8 mouse cellular contexts compared by ENCODE assay signal in the genomic region with DNA sequence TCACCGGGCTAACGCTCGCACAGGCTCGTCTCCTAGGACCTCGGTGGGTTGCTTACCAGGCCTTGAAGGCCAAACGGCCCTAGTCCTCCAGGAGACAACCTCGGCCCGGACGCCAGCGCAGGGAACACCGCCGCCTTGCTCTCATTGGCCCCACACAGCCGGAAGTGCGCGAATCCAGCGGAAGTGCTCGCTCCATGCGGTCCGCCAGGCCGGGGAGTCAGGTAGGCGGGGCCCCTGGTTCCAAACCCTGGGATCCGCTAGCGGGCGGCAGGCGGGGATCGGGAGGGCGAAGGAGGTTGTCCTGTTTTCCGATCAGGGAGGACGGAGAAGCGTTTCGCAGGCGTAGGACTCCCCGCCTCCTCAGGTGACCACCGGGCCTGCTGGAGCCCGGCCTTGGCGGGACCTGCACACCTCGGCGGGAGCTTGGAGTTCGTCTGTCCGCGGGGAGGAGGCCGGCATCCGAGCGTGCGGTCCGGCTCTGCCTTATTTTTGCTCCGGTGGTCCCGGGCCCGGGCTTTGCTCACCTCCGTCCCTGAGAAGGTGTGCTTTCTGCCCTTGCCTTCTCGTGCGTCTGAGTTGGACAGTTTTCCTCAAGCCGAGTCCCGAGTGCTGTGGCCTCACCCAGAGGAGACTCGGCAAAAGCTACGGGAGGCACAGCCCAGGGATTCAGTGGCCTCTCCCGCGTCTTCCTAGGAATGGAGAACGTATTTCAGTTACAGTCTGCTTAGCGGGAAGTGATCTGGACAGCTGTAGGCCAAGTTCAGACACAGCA. TPM values are rescaled to one million over a fixed set of nuclear protein-coding genes. Genes with fewer than 3 reads are reported as not detected.
DNase-seq lines count a peak whose midpoint lies in the region; ATAC-seq lines count a peak whose summit lies in the region.

A gene (minus strand): TSS at position 150 of the 772 bp plus-strand sequence.
A gene (plus strand): TSS at position 177 of the 772 bp plus-strand sequence.

- H3K4me1 ChIP-seq in hindbrain, embryonic 16.5 days (ENCODE audit: control insufficient read depth, insufficient read depth, low read depth, low read length) = peaks cover 14% of the 10 kb centered on the region

- peak within 1 kb of the TSS; percentile 69 for H3K4me3 ChIP-seq in hindbrain, embryonic 16.5 days (ENCODE audit: low read length)
- H3K4me3 ChIP-seq in macrophage (ENCODE audit: inconsistent target) = peak within 1 kb of the TSS; percentile 89

- peak within 1 kb of the TSS; percentile 78 for H3K9ac ChIP-seq in hindbrain, embryonic 16.5 days (ENCODE audit: low read depth, low read length)

- H3K79me2 ChIP-seq in macrophage (ENCODE audit: inconsistent target) = peaks cover 31% of the 10 kb centered on the region; the same call in 1 of the 2 replicates

- no peaks in the 10 kb centered on the region for H3K27me3 ChIP-seq in hindbrain, embryonic 16.5 days (replicated peaks; ENCODE audit: control insufficient read depth, insufficient read depth, low read length)

- WGBS in hindbrain, embryonic 16.5 days = under 1% methylated on average over 50 of the region's 60 CpGs
- WGBS in macrophage (ENCODE audit: missing documents) = 2% methylated on average over 60 of the region's 60 CpGs

- H3K27ac ChIP-seq in hindbrain, embryonic 16.5 days (ENCODE audit: low read depth, low read length) = peak within 1 kb of the TSS; percentile 71
- peak within 1 kb of the TSS; percentile 48 for H3K27ac ChIP-seq in macrophage

- peak; percentile 97 for ATAC-seq in hindbrain, embryonic 16.5 days

- no peaks in the 10 kb centered on the region for H3K9me3 ChIP-seq in hindbrain, embryonic 16.5 days (ENCODE audit: control insufficient read depth, low read length)

- H3K4me2 ChIP-seq in hindbrain, embryonic 16.5 days (ENCODE audit: low read length) = peak within 1 kb of the TSS; percentile 57

- peaks cover 16% of the 10 kb centered on the region for H3K36me3 ChIP-seq in hindbrain, embryonic 16.5 days (ENCODE audit: control insufficient read depth, insufficient read depth, low read length)
- H3K36me3 ChIP-seq in macrophage (ENCODE audit: inconsistent target) = peaks cover 15% of the 10 kb centered on the region; the same call in 1 of the 2 replicates

- DNase-seq in T-cell, adult 2 months (ENCODE audit: low spot score) = peak; percentile 90
- DNase-seq in cerebellum, postnatal 36 days = peak; percentile 92 to 93
- DNase-seq in frontal cortex, postnatal 36 days (ENCODE audit: low spot score in 2 of 2) = peak; percentile 91
- DNase-seq in left cerebral cortex, adult 18-20 months (ENCODE audit: low spot score in 2 of 2) = peak; percentile 92 to 95
- DNase-seq in right cerebral cortex, adult 18-20 months = peak; percentile 95
- DNase-seq in urinary bladder, postnatal 10 days (ENCODE audit: low spot score) = peak; percentile 71

RNA-seq across cellular contexts. Expression of the first gene that starts in this region (rescaled TPM):
- polyA plus RNA-seq in hindbrain, embryonic 16.5 days (2015; fragmentation: Nextera tagmentation; extraction: Ambion mirVana) = 7.7 and 9.1 TPM in 2 replicates
- 1 to 10 TPM; 7.0 to 9.3 TPM for total RNA-seq in left cerebral cortex, adult 18-20 months (2021)
- 10 to 100 TPM in 2 of 26 experiments, 1 to 10 TPM in 24; 3.4 to 13.4 (median 6.9) TPM for total RNA-seq in macrophage (2018; cell fraction: chromatin; rRNA removed)
- total RNA-seq in macrophage (2018; cell fraction: cytosol; rRNA removed) = 10 to 100 TPM in 8 of 26 experiments, 1 to 10 TPM in 18; 5.7 to 11.8 (median 9.3) TPM
- 1 to 10 TPM; 3.7 to 9.8 (median 6.0) TPM for total RNA-seq in macrophage (2018; cell fraction: nucleus; rRNA removed)
- polyA plus RNA-seq in macrophage (2018) = 7.8 to 9.7 TPM (median 8.5 TPM) in 3 replicates

RNA-seq across cellular contexts. Expression of the second gene that starts in this region (rescaled TPM):
- 42.2 TPM in 2 replicates for polyA plus RNA-seq in hindbrain, embryonic 16.5 days (2015; fragmentation: Nextera tagmentation; extraction: Ambion mirVana)
- total RNA-seq in left cerebral cortex, adult 18-20 months (2021) = 10 to 100 TPM; 16.4 to 16.7 TPM
- total RNA-seq in macrophage (2018; cell fraction: chromatin; rRNA removed) = 10 to 100 TPM in 22 of 26 experiments, 1 to 10 TPM in 4; 4.2 to 39.3 (median 18.9) TPM
- 10 to 100 TPM; 12.3 to 24.9 (median 20.6) TPM for total RNA-seq in macrophage (2018; cell fraction: cytosol; rRNA removed)
- 10 to 100 TPM in 20 of 26 experiments, 1 to 10 TPM in 6; 7.8 to 30.6 (median 13.4) TPM for total RNA-seq in macrophage (2018; cell fraction: nucleus; rRNA removed)
- 14.7 to 24.7 TPM (median 16.3 TPM) in 3 replicates for polyA plus RNA-seq in macrophage (2018)

Comparison
In these comparisons a context has a peak if more than half of its experiments do, and no peak if none do; other contexts are left out.
1. Peak in every context shown above with its lines: DNase-seq, ATAC-seq, H3K4me3 ChIP-seq and H3K27ac ChIP-seq.